Mouse (Mus musculus): ENCODE measurements around the gene Ptafr. TPM values are rescaled to one million over a fixed set of nuclear protein-coding genes. Genes with fewer than 3 reads are reported as not detected.

Gene Ptafr
- polyA plus RNA-seq, 2 experiments = 0.36 to 1.3 TPM

DNA sequence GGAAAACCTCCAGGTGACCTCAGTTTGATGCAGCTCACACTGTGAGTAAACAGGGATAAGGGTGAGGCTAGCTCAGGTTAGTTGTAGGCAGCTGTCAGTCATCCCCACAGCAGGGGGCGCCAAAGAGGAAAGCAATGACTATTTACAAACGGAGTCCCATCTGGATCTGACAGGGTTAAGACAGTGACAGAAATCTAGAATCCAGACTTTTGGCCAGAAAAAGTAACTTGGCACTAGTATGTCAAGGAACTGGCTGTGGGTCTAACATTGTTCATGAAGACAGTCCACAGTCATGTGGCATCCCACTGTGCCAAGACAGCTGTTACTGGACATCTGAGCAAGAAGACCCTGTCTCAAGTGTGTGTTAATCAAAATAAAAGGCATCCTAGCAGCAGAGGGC lies 65.0 kb downstream of the Ptafr start:
- Histone ChIP-seq H3K4me1 (ENCODE audit: control insufficient read depth, insufficient read depth, low read length) (no peaks in the 10 kb centered on the region), H3K4me2 (replicated peaks; ENCODE audit: low read depth, low read length, severe bottlenecking) (no peak overlapping the region), H3K9me3 (ENCODE audit: control insufficient read depth, low read length) (no peaks in the 10 kb centered on the region), H3K27ac (replicated peaks; ENCODE audit: low read depth, low read length) (no peak overlapping the region), H3K27me3 (ENCODE audit: control insufficient read depth, insufficient read depth, low read length) (no peaks in the 10 kb centered on the region), H3K36me3 (ENCODE audit: control insufficient read depth, insufficient read depth, low read length) (no peaks in the 10 kb centered on the region), H3K4me3 (replicated peaks; ENCODE audit: low read length) (no peak overlapping the region), H3K9ac (ENCODE audit: low read depth, low read length, severe bottlenecking) (no peak overlapping the region)
- TF ChIP-seq POLR2A (IDR thresholded peaks at IDR 0.05; ENCODE audit: borderline replicate concordance, extremely low read depth, insufficient read depth, insufficient read length) = no peak
- WGBS = 30% methylated on average over 2 of the region's 2 CpGs
- DNase-seq (ENCODE audit: low spot score) (no peak), ATAC-seq (ENCODE audit: low FRiP score, low read depth) (no peak)

Other genes with a start within 250 kb of the Ptafr start
- 30.4 and 36.6 TPM in 2 replicates for gene Trnau1ap, start 234.5 kb upstream of the Ptafr start, polyA plus RNA-seq (2012; rRNA removed)
- 74.4 and 77.5 TPM in 2 replicates for gene Trnau1ap, start 234.5 kb upstream of the Ptafr start, polyA plus RNA-seq (2014; fragmentation: Nextera tagmentation; extraction: Ambion mirVana)
- 38.7 and 39.4 TPM in 2 replicates for gene Rcc1, start 210.5 kb upstream of the Ptafr start, polyA plus RNA-seq (2012; rRNA removed)
- 41.3 and 42.0 TPM in 2 replicates for gene Rcc1, start 210.5 kb upstream of the Ptafr start, polyA plus RNA-seq (2014; fragmentation: Nextera tagmentation; extraction: Ambion mirVana)
- gene Phactr4, start 141.6 kb upstream of the Ptafr start, polyA plus RNA-seq (2012; rRNA removed) = 26.9 and 28.5 TPM in 2 replicates
- 23.6 and 25.9 TPM in 2 replicates for gene Phactr4, start 141.6 kb upstream of the Ptafr start, polyA plus RNA-seq (2014; fragmentation: Nextera tagmentation; extraction: Ambion mirVana)
- 9.1 and 9.7 TPM in 2 replicates for gene Med18, start 100.1 kb upstream of the Ptafr start, polyA plus RNA-seq (2012; rRNA removed)
- gene Med18, start 100.1 kb upstream of the Ptafr start, polyA plus RNA-seq (2014; fragmentation: Nextera tagmentation; extraction: Ambion mirVana) = 8.7 and 9.0 TPM in 2 replicates
- gene Sesn2, start 53.6 kb upstream of the Ptafr start, polyA plus RNA-seq (2012; rRNA removed) = 6.4 and 7.4 TPM in 2 replicates
- gene Sesn2, start 53.6 kb upstream of the Ptafr start, polyA plus RNA-seq (2014; fragmentation: Nextera tagmentation; extraction: Ambion mirVana) = 5.9 and 6.2 TPM in 2 replicates
- gene Atpif1, start 30.4 kb upstream of the Ptafr start, polyA plus RNA-seq (2012; rRNA removed) = 367 and 583 TPM in 2 replicates
- 966 and 986 TPM in 2 replicates for gene Atpif1, start 30.4 kb upstream of the Ptafr start, polyA plus RNA-seq (2014; fragmentation: Nextera tagmentation; extraction: Ambion mirVana)
- gene Dnajc8, start 28.5 kb upstream of the Ptafr start, polyA plus RNA-seq (2012; rRNA removed) = 91.3 and 114 TPM in 2 replicates
- gene Dnajc8, start 28.5 kb upstream of the Ptafr start, polyA plus RNA-seq (2014; fragmentation: Nextera tagmentation; extraction: Ambion mirVana) = 144 and 153 TPM in 2 replicates
- gene Eya3, start 74.9 kb downstream of the Ptafr start, polyA plus RNA-seq (2012; rRNA removed) = 42.0 and 45.1 TPM in 2 replicates
- 23.7 and 24.3 TPM in 2 replicates for gene Eya3, start 74.9 kb downstream of the Ptafr start, polyA plus RNA-seq (2014; fragmentation: Nextera tagmentation; extraction: Ambion mirVana)
- gene Xkr8, start 168.5 kb downstream of the Ptafr start, polyA plus RNA-seq (2012; rRNA removed) = 8.0 and 10.2 TPM in 2 replicates
- 7.3 and 9.9 TPM in 2 replicates for gene Xkr8, start 168.5 kb downstream of the Ptafr start, polyA plus RNA-seq (2014; fragmentation: Nextera tagmentation; extraction: Ambion mirVana)
- gene Smpdl3b, start 193.2 kb downstream of the Ptafr start, polyA plus RNA-seq (2012; rRNA removed) = 8.0 and 9.0 TPM in 2 replicates
- gene Smpdl3b, start 193.2 kb downstream of the Ptafr start, polyA plus RNA-seq (2014; fragmentation: Nextera tagmentation; extraction: Ambion mirVana) = 6.3 and 7.1 TPM in 2 replicates
- gene Rpa2, start 204.3 kb downstream of the Ptafr start, polyA plus RNA-seq (2012; rRNA removed) = 74.5 and 76.4 TPM in 2 replicates
- 104 and 114 TPM in 2 replicates for gene Rpa2, start 204.3 kb downstream of the Ptafr start, polyA plus RNA-seq (2014; fragmentation: Nextera tagmentation; extraction: Ambion mirVana)
- gene Themis2, start 232.3 kb downstream of the Ptafr start, polyA plus RNA-seq (2012; rRNA removed) = 2.0 and 2.1 TPM in 2 replicates
- gene Themis2, start 232.3 kb downstream of the Ptafr start, polyA plus RNA-seq (2014; fragmentation: Nextera tagmentation; extraction: Ambion mirVana) = 1.9 and 2.4 TPM in 2 replicates